Comparison of ENCODE assay signal across 23 mouse cellular contexts in genomic region chr6:149153473-149154115, GRCm38 (mm10). TPM values are rescaled to one million over a fixed set of nuclear protein-coding genes. Genes with fewer than 3 reads are reported as not detected.
DNase-seq lines count a peak whose midpoint lies in the region; ATAC-seq and TF ChIP-seq lines count a peak whose summit lies in the region.
"Had no signal": no experiment of that assay in that cellular context is flagged by ENCODE, and none has a peak within 500 bp of the region (broad histone marks: within the 10 kb centered on the region; RNA-seq: fewer than 3 reads in every experiment).

No protein-coding gene starts in this region.

- H3K27me3 ChIP-seq in kidney, postnatal 0 days (ENCODE audit: insufficient read depth, low read length): no peaks in the 10 kb centered on the region
- H3K27me3 ChIP-seq in midbrain, embryonic 10.5 days (ENCODE audit: low read depth, poor library complexity, severe bottlenecking): no peaks in the 10 kb centered on the region
- H3K27me3 ChIP-seq in midbrain, embryonic 16.5 days (ENCODE audit: control insufficient read depth, insufficient read depth, low read depth, low read length): no peaks in the 10 kb centered on the region
- H3K27me3 ChIP-seq in midbrain, embryonic 13.5 days: no peaks in the 10 kb centered on the region
- H3K27me3 ChIP-seq in stomach, postnatal 0 days (ENCODE audit: control insufficient read depth, insufficient read depth, low read length): no peaks in the 10 kb centered on the region
- H3K27me3 ChIP-seq: limb, embryonic 13.5 days had no signal

- no peak overlapping the region for H3K4me3 ChIP-seq in kidney, postnatal 0 days (replicated peaks; ENCODE audit: low read depth, low read length)
- H3K4me3 ChIP-seq in midbrain, embryonic 10.5 days: no peak overlapping the region
- no peak overlapping the region for H3K4me3 ChIP-seq in midbrain, embryonic 16.5 days (ENCODE audit: low read depth, low read length)
- H3K4me3 ChIP-seq in midbrain, embryonic 13.5 days (replicated peaks): no peak overlapping the region
- no peak overlapping the region for H3K4me3 ChIP-seq in stomach, postnatal 0 days (ENCODE audit: low read depth, low read length)
- H3K4me3 ChIP-seq: limb, embryonic 13.5 days had no signal

- no peak overlapping the region for H3K9ac ChIP-seq in kidney, postnatal 0 days (ENCODE audit: low read depth, low read length)
- no peak overlapping the region for H3K9ac ChIP-seq in midbrain, embryonic 16.5 days (ENCODE audit: low read depth, low read length)
- no peak overlapping the region for H3K9ac ChIP-seq in midbrain, embryonic 13.5 days (replicated peaks)
- H3K9ac ChIP-seq in stomach, postnatal 0 days (ENCODE audit: low read length): no peak overlapping the region
- H3K9ac ChIP-seq: limb, embryonic 13.5 days had no signal

- H3K4me1 ChIP-seq in kidney, postnatal 0 days (replicated peaks; ENCODE audit: insufficient read depth, low read length): peaks cover 8% of the 10 kb centered on the region; the same call in 1 of the 2 replicates
- H3K4me1 ChIP-seq in midbrain, embryonic 10.5 days: peaks cover 18% of the 10 kb centered on the region
- H3K4me1 ChIP-seq in midbrain, embryonic 16.5 days (ENCODE audit: control insufficient read depth, insufficient read depth, low read length): peaks cover 3% of the 10 kb centered on the region; the same call in 1 of the 2 replicates
- H3K4me1 ChIP-seq in midbrain, embryonic 13.5 days (replicated peaks): peaks cover 14% of the 10 kb centered on the region
- 0 out of 2 replicates have a peak, but pooled peaks cover 4% of the 10 kb centered on the region for H3K4me1 ChIP-seq in stomach, postnatal 0 days (replicated peaks; ENCODE audit: control insufficient read depth, insufficient read depth)
- H3K4me1 ChIP-seq: limb, embryonic 13.5 days had no signal

- H3K4me2 ChIP-seq in kidney, postnatal 0 days (ENCODE audit: low read length): no peak overlapping the region
- H3K4me2 ChIP-seq in midbrain, embryonic 16.5 days (ENCODE audit: low read length): no peak overlapping the region
- H3K4me2 ChIP-seq in midbrain, embryonic 13.5 days (replicated peaks): no peak overlapping the region
- no peak overlapping the region for H3K4me2 ChIP-seq in stomach, postnatal 0 days (replicated peaks; ENCODE audit: low read depth)
- H3K4me2 ChIP-seq: limb, embryonic 13.5 days had no signal

- 0 out of 2 replicates have a peak overlapping the region, but pooled peaks have one; percentile 25 for H3K27ac ChIP-seq in kidney, postnatal 0 days
- H3K27ac ChIP-seq in midbrain, embryonic 10.5 days (replicated peaks): peak overlapping the region; percentile 74
- H3K27ac ChIP-seq in midbrain, embryonic 16.5 days (ENCODE audit: low read length): no peak overlapping the region
- H3K27ac ChIP-seq in midbrain, embryonic 13.5 days: peak overlapping the region; percentile 40; the same call in 1 of the 2 replicates
- no peak overlapping the region for H3K27ac ChIP-seq in stomach, postnatal 0 days (replicated peaks)
- H3K27ac ChIP-seq: limb, embryonic 13.5 days had no signal

- ATAC-seq in kidney, postnatal 0 days (replicated peaks; ENCODE audit: low FRiP score, low read depth): no peak
- no peak for ATAC-seq in midbrain, embryonic 16.5 days
- no peak for ATAC-seq in midbrain, embryonic 13.5 days
- no peak for ATAC-seq in stomach, postnatal 0 days (ENCODE audit: low FRiP score, low TSS enrichment)
- ATAC-seq: inflammation-experienced regulatory T-cells, adult 6 months had no signal

- H3K9me3 ChIP-seq in kidney, postnatal 0 days (replicated peaks; ENCODE audit: low read length): no peaks in the 10 kb centered on the region
- H3K9me3 ChIP-seq in midbrain, embryonic 10.5 days (replicated peaks): no peaks in the 10 kb centered on the region
- no peaks in the 10 kb centered on the region for H3K9me3 ChIP-seq in midbrain, embryonic 16.5 days (replicated peaks; ENCODE audit: control insufficient read depth, low read length, poor library complexity, severe bottlenecking)
- no peaks in the 10 kb centered on the region for H3K9me3 ChIP-seq in midbrain, embryonic 13.5 days
- H3K9me3 ChIP-seq in stomach, postnatal 0 days (ENCODE audit: control insufficient read depth, low read length): no peaks in the 10 kb centered on the region
- H3K9me3 ChIP-seq: limb, embryonic 13.5 days had no signal

- TF ChIP-seq CTCF in kidney, postnatal 0 days (IDR thresholded peaks at IDR 0.05; ENCODE audit: low read depth): peak; percentile 36; the same call in 1 of the 2 replicates
- peak; percentile 52 for TF ChIP-seq CTCF in stomach, postnatal 0 days (IDR thresholded peaks at IDR 0.05; ENCODE audit: low read depth)

- WGBS in kidney, postnatal 0 days: 37% methylated on average over 6 of the region's 6 CpGs
- 42% methylated on average over 6 of the region's 6 CpGs for WGBS in midbrain, embryonic 10.5 days
- WGBS in midbrain, embryonic 16.5 days: 47% methylated on average over 6 of the region's 6 CpGs
- WGBS in midbrain, embryonic 13.5 days: 47% methylated on average over 6 of the region's 6 CpGs
- 33% methylated on average over 6 of the region's 6 CpGs for WGBS in stomach, postnatal 0 days

- peaks cover 4% of the 10 kb centered on the region; the same call in 1 of the 2 replicates for H3K36me3 ChIP-seq in kidney, postnatal 0 days (ENCODE audit: insufficient read depth, low read length)
- peaks cover 54% of the 10 kb centered on the region for H3K36me3 ChIP-seq in midbrain, embryonic 10.5 days
- H3K36me3 ChIP-seq in midbrain, embryonic 16.5 days (ENCODE audit: control insufficient read depth, insufficient read depth, low read length): peaks cover 17% of the 10 kb centered on the region
- H3K36me3 ChIP-seq in midbrain, embryonic 13.5 days: peaks cover 37% of the 10 kb centered on the region
- peaks cover 4% of the 10 kb centered on the region; the same call in 1 of the 2 replicates for H3K36me3 ChIP-seq in stomach, postnatal 0 days (ENCODE audit: control insufficient read depth, insufficient read depth, low read length)

- no peak for DNase-seq in kidney, postnatal 0 days (ENCODE audit: low spot score)
- DNase-seq in kidney, postnatal 25 days: no peak
- DNase-seq in midbrain, embryonic 10.5 days (ENCODE audit: low spot score): no peak
- DNase-seq in stomach, postnatal 0 days (ENCODE audit: low spot score): no peak
- no peak for DNase-seq in adrenal gland, adult 2 months
- DNase-seq: cerebellum, adult 9-11 months; kidney, postnatal 10 days; lung, adult 2 months; thymus, postnatal 4 days had no signal

- no peak for TF ChIP-seq EP300 in stomach, postnatal 0 days (optimal IDR thresholded peaks at IDR 0.05)

RNA-seq across cellular contexts. Expression of gene Etfbkmt, which starts 13.9 kb away (rescaled TPM):
- polyA plus RNA-seq in kidney, postnatal 0 days (2015; fragmentation: Nextera tagmentation; extraction: Ambion mirVana): 22.7 and 26.0 TPM in 2 replicates
- polyA plus RNA-seq in midbrain, embryonic 10.5 days (2016; fragmentation: Nextera tagmentation; extraction: Ambion mirVana): 9.8 and 9.9 TPM in 2 replicates
- polyA plus RNA-seq in midbrain, embryonic 16.5 days (2015; fragmentation: Nextera tagmentation; extraction: Ambion mirVana): 5.7 and 7.9 TPM in 2 replicates
- polyA plus RNA-seq in midbrain, embryonic 13.5 days (2015; fragmentation: Nextera tagmentation; extraction: Ambion mirVana): 6.4 and 6.9 TPM in 2 replicates
- 12.6 and 12.9 TPM in 2 replicates for polyA plus RNA-seq in stomach, postnatal 0 days (2015; fragmentation: Nextera tagmentation; extraction: Ambion mirVana)
- 10 to 100 TPM; 15.2 to 38.4 TPM for total RNA-seq in adrenal gland, adult 2 months (2021)
- 1.8 and 3.4 TPM in 2 replicates for polyA plus RNA-seq in adrenal gland, adult 2 months (2012; rRNA removed)

RNA-seq across cellular contexts. Expression of gene Gm10203, which starts 23.6 kb away (rescaled TPM):
- not detected in 2 replicates for polyA plus RNA-seq in kidney, postnatal 0 days (2015; fragmentation: Nextera tagmentation; extraction: Ambion mirVana)
- polyA plus RNA-seq in midbrain, embryonic 10.5 days (2016; fragmentation: Nextera tagmentation; extraction: Ambion mirVana): not detected in 2 replicates
- polyA plus RNA-seq in midbrain, embryonic 16.5 days (2015; fragmentation: Nextera tagmentation; extraction: Ambion mirVana): not detected in 2 replicates
- not detected in 2 replicates for polyA plus RNA-seq in midbrain, embryonic 13.5 days (2015; fragmentation: Nextera tagmentation; extraction: Ambion mirVana)
- polyA plus RNA-seq in stomach, postnatal 0 days (2015; fragmentation: Nextera tagmentation; extraction: Ambion mirVana): not detected in 2 replicates
- total RNA-seq in adrenal gland, adult 2 months (2021): not detected
- not detected in 2 replicates for polyA plus RNA-seq in adrenal gland, adult 2 months (2012; rRNA removed)
- total RNA-seq: adrenal gland, adult 18-20 months; gastrocnemius, postnatal 4 days; left cerebral cortex, adult 8-10 months; MEL had no signal
- polyA plus RNA-seq: embryonic facial prominence, embryonic 14.5 days; heart, embryonic 14.5 days; hindbrain, embryonic 11.5 days; inflammation-experienced regulatory T-cells, adult 6 months; limb, embryonic 13.5 days; lung, adult 2 months; neural tube, embryonic 11.5 days; spleen, adult 2 months; testis, adult 2 months had no signal

RNA-seq across cellular contexts. Expression of gene Amn1, which starts 34.9 kb away (rescaled TPM):
- 34.3 and 36.0 TPM in 2 replicates for polyA plus RNA-seq in kidney, postnatal 0 days (2015; fragmentation: Nextera tagmentation; extraction: Ambion mirVana)
- polyA plus RNA-seq in midbrain, embryonic 10.5 days (2016; fragmentation: Nextera tagmentation; extraction: Ambion mirVana): 50.2 and 59.7 TPM in 2 replicates
- 110 and 112 TPM in 2 replicates for polyA plus RNA-seq in midbrain, embryonic 16.5 days (2015; fragmentation: Nextera tagmentation; extraction: Ambion mirVana)
- polyA plus RNA-seq in midbrain, embryonic 13.5 days (2015; fragmentation: Nextera tagmentation; extraction: Ambion mirVana): 119 and 126 TPM in 2 replicates
- polyA plus RNA-seq in stomach, postnatal 0 days (2015; fragmentation: Nextera tagmentation; extraction: Ambion mirVana): 20.1 and 20.2 TPM in 2 replicates
- 10 to 100 TPM; 22.1 to 23.0 TPM for total RNA-seq in adrenal gland, adult 2 months (2021)
- 9.1 and 9.2 TPM in 2 replicates for polyA plus RNA-seq in adrenal gland, adult 2 months (2012; rRNA removed)

RNA-seq across cellular contexts. Expression of gene Dennd5b, which starts 52.1 kb away (rescaled TPM):
- 4.6 and 5.0 TPM in 2 replicates for polyA plus RNA-seq in kidney, postnatal 0 days (2015; fragmentation: Nextera tagmentation; extraction: Ambion mirVana)
- polyA plus RNA-seq in midbrain, embryonic 10.5 days (2016; fragmentation: Nextera tagmentation; extraction: Ambion mirVana): 11.9 and 14.3 TPM in 2 replicates
- polyA plus RNA-seq in midbrain, embryonic 16.5 days (2015; fragmentation: Nextera tagmentation; extraction: Ambion mirVana): 14.2 and 15.1 TPM in 2 replicates
- polyA plus RNA-seq in midbrain, embryonic 13.5 days (2015; fragmentation: Nextera tagmentation; extraction: Ambion mirVana): 17.4 and 19.2 TPM in 2 replicates
- 1.7 and 2.0 TPM in 2 replicates for polyA plus RNA-seq in stomach, postnatal 0 days (2015; fragmentation: Nextera tagmentation; extraction: Ambion mirVana)
- 10 to 100 TPM; 13.0 to 14.3 TPM for total RNA-seq in adrenal gland, adult 2 months (2021)
- 6.9 and 9.6 TPM in 2 replicates for polyA plus RNA-seq in adrenal gland, adult 2 months (2012; rRNA removed)

Comparison
In these comparisons a context has a peak if more than half of its experiments do, and no peak if none do; other contexts are left out.
1. H3K27ac ChIP-seq: peak in kidney, postnatal 0 days (single experiment), midbrain, embryonic 10.5 days (single experiment) and midbrain, embryonic 13.5 days (single experiment); none in midbrain, embryonic 16.5 days (single experiment) and stomach, postnatal 0 days (single experiment).